Mouse (Mus musculus): Measurements from ENCODE around the gene Fbxl12. TPM values are rescaled to one million over a fixed set of nuclear protein-coding genes. Genes with fewer than 3 reads are reported as not detected.

Fbxl12 gene
- polyA plus RNA-seq, 1 experiment from 2014 or later, result 18.9 TPM

DNA sequence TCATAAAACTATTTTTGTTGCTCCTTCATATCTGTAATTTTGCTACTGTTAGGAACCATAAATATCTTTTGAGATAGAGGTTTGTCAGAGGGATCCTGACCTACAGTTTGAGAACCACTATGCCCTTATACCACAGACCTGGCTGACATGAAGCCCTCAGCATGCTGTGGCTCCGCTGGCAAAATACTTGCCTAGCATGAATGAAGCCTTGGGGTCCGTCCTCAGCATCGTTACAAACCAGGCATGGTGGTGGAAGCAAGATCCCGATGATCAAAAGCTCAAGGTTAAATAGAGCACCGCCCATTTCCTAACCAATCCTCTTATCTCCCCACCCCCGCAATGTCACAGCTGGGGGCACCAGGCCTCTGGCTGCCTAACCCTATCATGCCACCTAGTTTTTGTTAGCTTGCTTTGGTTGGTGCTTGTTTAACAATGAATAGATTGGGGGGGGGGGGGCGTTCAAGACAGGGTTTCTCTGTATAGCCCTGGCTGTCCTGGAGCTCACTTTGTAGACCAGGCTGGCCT is 22.0 kb upstream of the Fbxl12 start:
- Histone ChIP-seq H3K4me1 (peaks cover 15% of the 10 kb centered on the region), H3K27ac (replicated peaks) (no peak overlapping the region), H3K9me3 (no peaks in the 10 kb centered on the region), H3K27me3 (replicated peaks; ENCODE audit: low read depth, poor library complexity, severe bottlenecking) (no peaks in the 10 kb centered on the region), H3K4me3 (no peak overlapping the region), H3K36me3 (replicated peaks) (peaks cover 37% of the 10 kb centered on the region)
- no peak for DNase-seq (ENCODE audit: low spot score)
- 22% methylated on average over 7 of the region's 7 CpGs for WGBS

DNA sequence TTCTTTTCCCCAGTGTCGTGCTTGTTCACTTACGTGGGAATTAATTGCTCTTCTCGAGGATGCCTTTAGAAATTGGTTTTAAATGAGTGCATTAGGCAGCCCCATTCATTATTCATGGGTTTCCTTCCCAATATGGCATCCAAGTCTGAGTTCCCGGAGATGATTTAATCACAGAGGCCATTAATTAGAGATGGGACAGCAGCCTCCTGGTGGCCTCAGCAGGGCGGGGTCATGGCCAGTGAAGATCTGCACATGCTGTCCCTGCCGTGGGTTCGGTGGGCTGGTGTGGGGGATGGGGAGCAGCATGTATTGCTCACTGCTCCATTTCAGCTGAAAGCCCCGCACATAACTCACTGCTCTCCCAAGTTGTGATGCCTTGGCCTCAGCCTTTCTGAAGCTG is 21.4 kb upstream of the Fbxl12 start:
- no peak for DNase-seq (ENCODE audit: low spot score)

DNA sequence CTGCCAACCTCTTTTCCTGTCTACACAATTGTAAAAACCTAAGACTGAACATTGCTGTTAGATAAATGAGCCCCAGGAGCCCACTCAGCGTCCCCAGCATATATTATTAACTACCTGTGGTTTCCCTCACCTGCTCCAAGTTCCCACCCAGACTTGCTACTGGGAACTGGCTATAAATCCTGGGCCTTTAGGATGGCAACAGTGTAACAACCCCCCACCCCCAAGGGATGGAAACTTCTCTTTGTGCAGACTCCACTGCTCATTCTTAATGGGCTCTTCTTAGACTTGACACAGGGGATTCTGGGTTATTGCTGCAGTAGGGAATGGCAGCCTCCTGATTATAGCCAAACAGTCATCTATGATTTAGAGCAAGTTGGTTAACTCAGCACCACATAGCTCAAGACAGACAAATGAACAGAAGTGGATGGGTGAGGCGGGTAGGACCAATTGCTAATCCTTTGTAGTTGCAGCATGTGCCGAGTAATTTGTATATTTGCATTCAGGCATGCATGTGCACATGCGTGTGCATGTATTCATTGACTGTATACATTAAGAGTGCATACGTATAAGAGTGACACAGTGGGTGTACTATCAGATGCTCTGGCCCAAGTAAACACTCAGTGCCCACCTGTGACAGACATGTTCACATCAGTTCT is 20.5 kb upstream of the Fbxl12 start:
- Histone ChIP-seq H3K9me3 (no peaks in the 10 kb centered on the region), H3K36me3 (replicated peaks) (peaks cover 52% of the 10 kb centered on the region), H3K4me3 (no peak overlapping the region), H3K27ac (replicated peaks) (no peak overlapping the region), H3K4me1 (peaks cover 15% of the 10 kb centered on the region), H3K27me3 (replicated peaks; ENCODE audit: low read depth, poor library complexity, severe bottlenecking) (no peaks in the 10 kb centered on the region)
- WGBS, result 80% methylated on average over 5 of the region's 5 CpGs
- DNase-seq (ENCODE audit: low spot score), result no peak

More for the DNA sequence above, 21.4 kb upstream of the Fbxl12 start:
- no peak overlapping the region for H3K27ac ChIP-seq (replicated peaks)
- H3K4me1 ChIP-seq, result peaks cover 15% of the 10 kb centered on the region
- no peaks in the 10 kb centered on the region for H3K9me3 ChIP-seq
- no peak overlapping the region for H3K4me3 ChIP-seq
- no peaks in the 10 kb centered on the region for H3K27me3 ChIP-seq (replicated peaks; ENCODE audit: low read depth, poor library complexity, severe bottlenecking)
- peaks cover 44% of the 10 kb centered on the region for H3K36me3 ChIP-seq (replicated peaks)
- 41% methylated on average over 8 of the region's 8 CpGs for WGBS

DNA sequence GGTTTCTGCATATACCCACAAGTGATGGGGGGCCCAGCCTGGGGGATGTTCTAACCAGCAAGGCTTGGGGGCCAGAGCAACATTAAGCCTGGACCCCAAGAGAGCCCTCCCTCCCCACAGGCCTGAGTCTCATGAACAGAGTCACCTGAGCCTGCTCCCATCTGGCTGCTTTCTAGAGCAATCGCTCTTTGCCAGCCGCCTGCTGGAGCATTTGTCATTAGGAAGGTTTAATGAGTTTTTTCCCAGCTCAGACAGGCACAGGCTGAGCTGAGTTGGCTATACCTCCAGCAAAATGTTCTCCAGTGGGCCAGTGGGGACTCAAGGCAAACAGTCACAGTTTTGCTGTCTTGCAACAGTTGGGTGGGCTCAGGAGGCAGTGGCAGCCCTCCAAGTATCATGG is 19.8 kb upstream of the Fbxl12 start:
- Histone ChIP-seq H3K4me3 (no peak overlapping the region), H3K27me3 (replicated peaks; ENCODE audit: low read depth, poor library complexity, severe bottlenecking) (no peaks in the 10 kb centered on the region), H3K36me3 (replicated peaks) (peaks cover 59% of the 10 kb centered on the region), H3K9me3 (no peaks in the 10 kb centered on the region), H3K27ac (replicated peaks) (no peak overlapping the region), H3K4me1 (peaks cover 15% of the 10 kb centered on the region)
- no peak for DNase-seq (ENCODE audit: low spot score)
- 81% methylated on average over 2 of the region's 2 CpGs for WGBS

DNA sequence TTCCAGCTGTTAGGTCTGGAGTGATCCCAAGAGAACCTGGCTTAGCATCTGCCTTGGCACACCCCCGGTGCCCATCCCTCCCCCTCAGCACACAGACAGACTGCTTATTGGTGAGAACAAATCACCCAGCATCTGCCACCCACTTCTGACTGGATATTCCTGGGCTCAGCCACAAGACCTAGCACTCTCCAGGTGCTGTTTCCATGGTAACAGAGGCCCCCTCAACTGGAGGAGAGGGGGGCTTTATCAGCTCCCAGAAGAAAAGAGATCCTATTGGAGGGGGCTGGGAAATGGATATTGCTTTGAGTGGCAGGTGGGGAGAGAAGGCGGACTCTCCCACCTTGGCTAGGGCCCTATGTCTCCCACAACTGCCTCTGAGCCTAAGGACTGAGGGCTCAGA is 19.4 kb upstream of the Fbxl12 start:
- Histone ChIP-seq H3K4me3 (no peak overlapping the region), H3K27me3 (replicated peaks; ENCODE audit: low read depth, poor library complexity, severe bottlenecking) (no peaks in the 10 kb centered on the region), H3K36me3 (replicated peaks) (peaks cover 63% of the 10 kb centered on the region), H3K9me3 (no peaks in the 10 kb centered on the region), H3K4me1 (peaks cover 15% of the 10 kb centered on the region), H3K27ac (replicated peaks) (no peak overlapping the region)
- 88% methylated on average over 2 of the region's 2 CpGs for WGBS
- DNase-seq (ENCODE audit: low spot score), result no peak

DNA sequence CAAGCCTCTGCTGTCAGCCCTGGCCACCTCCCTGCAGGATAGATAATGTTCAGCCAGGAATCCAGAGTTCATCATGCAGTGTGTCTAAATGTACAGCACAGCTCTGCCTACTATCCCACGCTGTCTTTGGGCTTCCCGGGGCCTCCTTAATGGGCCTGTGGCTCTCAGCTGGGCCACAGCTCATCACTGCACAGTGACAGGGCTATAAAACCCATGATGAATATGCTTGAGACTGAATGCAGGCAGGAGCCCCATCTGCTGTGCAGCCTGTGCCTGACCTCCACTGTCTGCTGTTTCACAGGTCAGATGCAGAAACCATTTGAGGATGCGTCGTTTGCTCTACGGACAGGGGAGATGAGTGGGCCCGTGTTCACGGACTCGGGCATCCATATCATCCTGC is 18.3 kb upstream of the Fbxl12 start:
- Histone ChIP-seq H3K4me3 (no peak overlapping the region), H3K36me3 (replicated peaks) (peaks cover 74% of the 10 kb centered on the region), H3K27ac (replicated peaks) (no peak overlapping the region), H3K4me1 (peaks cover 15% of the 10 kb centered on the region), H3K27me3 (replicated peaks; ENCODE audit: low read depth, poor library complexity, severe bottlenecking) (no peaks in the 10 kb centered on the region), H3K9me3 (no peaks in the 10 kb centered on the region)
- DNase-seq (ENCODE audit: low spot score), result no peak
- WGBS, result 93% methylated on average over 8 of the region's 8 CpGs

DNA sequence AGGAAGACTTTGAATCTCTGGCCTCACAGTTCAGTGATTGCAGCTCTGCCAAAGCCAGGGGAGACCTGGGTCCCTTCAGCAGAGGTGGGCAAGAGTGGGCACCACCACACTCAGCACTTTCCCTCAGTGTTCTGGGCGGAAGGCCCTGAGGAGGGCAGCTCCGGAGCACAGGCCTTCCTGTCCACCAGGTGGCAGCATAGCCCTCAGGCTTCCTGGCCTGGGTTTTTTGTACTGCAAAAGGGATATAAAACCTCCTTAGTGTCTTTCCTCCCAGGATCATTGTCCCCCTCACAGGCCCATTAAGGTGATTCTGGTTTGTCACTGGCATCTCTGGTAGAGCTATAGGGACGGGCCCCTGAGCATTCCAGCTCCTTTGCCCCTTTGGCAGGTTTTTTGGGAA is 17.8 kb upstream of the Fbxl12 start:
- Histone ChIP-seq H3K4me1 (peaks cover 15% of the 10 kb centered on the region), H3K27me3 (replicated peaks; ENCODE audit: low read depth, poor library complexity, severe bottlenecking) (no peaks in the 10 kb centered on the region), H3K9me3 (no peaks in the 10 kb centered on the region), H3K27ac (replicated peaks) (no peak overlapping the region), H3K36me3 (replicated peaks) (peaks cover 80% of the 10 kb centered on the region), H3K4me3 (no peak overlapping the region)
- DNase-seq (ENCODE audit: low spot score), result peak; percentile 72
- WGBS, result 67% methylated on average over 3 of the region's 3 CpGs

DNA sequence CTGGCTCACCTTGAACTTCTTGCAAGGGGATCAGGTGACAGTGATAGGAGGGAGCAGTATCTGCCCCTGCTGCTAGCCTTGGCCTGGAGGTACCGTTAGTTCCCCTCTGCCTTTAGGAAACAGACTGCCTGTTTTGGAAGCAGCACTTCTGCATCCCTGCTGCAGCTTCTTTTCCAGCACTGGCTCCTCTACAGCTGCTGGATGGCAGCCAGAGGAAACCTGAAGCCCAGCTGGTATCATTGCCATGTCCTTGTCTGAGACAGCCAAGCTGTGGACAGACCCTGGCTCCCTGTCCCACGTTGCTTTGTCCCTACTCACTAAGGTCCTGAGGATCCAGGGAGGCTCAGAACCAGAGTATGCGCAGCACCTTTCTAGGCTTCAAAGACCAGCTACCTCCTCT is 13.0 kb upstream of the Fbxl12 start:
- H3K4me1 ChIP-seq, result peaks cover 20% of the 10 kb centered on the region
- H3K9me3 ChIP-seq, result no peaks in the 10 kb centered on the region
- H3K27me3 ChIP-seq (replicated peaks; ENCODE audit: low read depth, poor library complexity, severe bottlenecking), result no peaks in the 10 kb centered on the region
- DNase-seq (ENCODE audit: low spot score), result no peak
- H3K27ac ChIP-seq (replicated peaks), result no peak overlapping the region
- H3K36me3 ChIP-seq (replicated peaks), result peaks cover 91% of the 10 kb centered on the region
- no peak overlapping the region for H3K4me3 ChIP-seq
- 92% methylated on average over 3 of the region's 3 CpGs for WGBS

DNA sequence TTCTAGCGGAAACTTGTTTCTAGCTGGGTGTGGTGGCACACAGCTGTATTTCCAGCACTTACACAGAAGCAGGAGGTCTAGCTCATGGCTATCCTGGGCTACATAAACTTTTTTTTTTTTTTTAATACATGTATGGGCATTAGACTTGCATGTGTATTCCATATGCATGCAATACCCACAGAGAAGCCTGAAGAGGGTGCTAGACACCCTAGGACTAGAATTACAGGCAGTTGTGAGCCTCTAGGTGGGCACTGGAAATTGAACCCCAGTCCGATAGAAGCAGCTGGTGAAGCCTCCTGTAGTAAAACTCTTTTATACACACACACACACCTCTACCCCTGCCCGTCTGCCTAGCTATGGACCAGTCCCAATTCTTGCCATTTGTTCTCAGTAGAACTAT is 9.3 kb upstream of the Fbxl12 start:
- no peak for DNase-seq (ENCODE audit: low spot score)
- no peaks in the 10 kb centered on the region for H3K27me3 ChIP-seq (replicated peaks; ENCODE audit: low read depth, poor library complexity, severe bottlenecking)
- H3K36me3 ChIP-seq (replicated peaks), result peaks cover 62% of the 10 kb centered on the region
- H3K27ac ChIP-seq (replicated peaks), result no peak overlapping the region
- no peaks in the 10 kb centered on the region for H3K9me3 ChIP-seq
- H3K4me3 ChIP-seq, result peak overlapping the region; percentile 88; the same call in 1 of the 2 replicates
- peaks cover 29% of the 10 kb centered on the region for H3K4me1 ChIP-seq
- 81% methylated on average over 3 of the region's 3 CpGs for WGBS

DNA sequence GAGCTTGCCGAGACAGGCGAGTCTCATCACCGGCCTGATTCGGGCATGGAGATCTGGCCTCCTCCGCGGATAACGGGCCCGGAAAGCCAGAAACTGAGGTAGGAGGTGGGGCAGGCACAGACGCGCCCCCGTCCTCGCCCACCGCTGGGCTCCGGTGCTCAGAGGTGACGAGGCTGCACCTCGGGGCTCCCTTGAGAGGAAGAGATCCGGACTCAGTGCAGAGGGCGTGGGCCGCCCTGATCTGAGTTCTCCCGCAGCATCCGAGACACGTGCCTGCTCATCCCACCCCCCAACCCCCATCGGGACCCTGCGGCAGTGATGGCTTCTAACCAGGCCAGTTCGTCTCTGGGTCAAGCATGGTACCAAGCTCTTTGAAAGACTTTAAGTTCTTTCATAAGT is 7.7 kb upstream of the Fbxl12 start:
- peaks cover 61% of the 10 kb centered on the region for H3K36me3 ChIP-seq (replicated peaks)
- H3K4me1 ChIP-seq, result peaks cover 29% of the 10 kb centered on the region
- peak overlapping the region; percentile 88 for H3K4me3 ChIP-seq
- H3K9me3 ChIP-seq, result no peaks in the 10 kb centered on the region
- DNase-seq (ENCODE audit: low spot score), result no peak
- no peaks in the 10 kb centered on the region for H3K27me3 ChIP-seq (replicated peaks; ENCODE audit: low read depth, poor library complexity, severe bottlenecking)
- peak overlapping the region; percentile 84 for H3K27ac ChIP-seq (replicated peaks)
- WGBS, result under 1% methylated on average over 25 of the region's 25 CpGs

DNA sequence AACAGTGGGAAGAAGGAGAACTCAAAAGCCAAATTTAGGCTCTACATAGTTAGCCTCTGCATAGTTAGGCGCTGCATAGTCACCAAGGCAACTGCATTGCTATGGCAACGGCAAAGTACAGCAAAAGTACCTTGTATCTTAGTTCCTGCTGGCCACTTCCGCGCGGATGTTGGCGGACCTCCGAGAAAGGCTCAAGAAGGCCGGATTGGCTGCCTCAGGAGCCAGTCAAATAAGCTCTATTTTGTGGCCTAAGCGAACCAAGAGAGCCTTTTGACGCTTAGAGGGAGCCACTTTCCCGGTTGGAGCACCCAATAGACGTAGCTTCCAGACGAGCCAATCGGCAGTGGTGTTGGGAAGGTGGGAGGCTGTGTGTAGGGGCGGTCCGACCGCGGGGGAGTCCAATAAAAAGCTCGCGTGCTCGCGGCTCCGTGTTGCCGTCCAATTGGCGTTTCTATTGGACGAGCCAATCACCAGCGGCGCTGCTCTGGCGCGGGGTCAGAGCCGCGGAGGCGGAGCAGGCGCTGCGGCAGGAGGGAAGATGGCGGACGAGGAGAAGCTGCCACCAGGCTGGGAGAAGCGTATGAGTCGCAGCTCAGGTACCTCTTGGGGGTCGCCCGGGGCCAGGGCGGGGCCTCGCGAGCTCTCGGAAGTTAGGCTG is 7.2 kb upstream of the Fbxl12 start, which contains the start of gene Pin1:
Pin1 (plus strand) TSS at position 494 of the 658 bp plus-strand sequence.
- peak; percentile 99 for DNase-seq (ENCODE audit: low spot score)
- under 1% methylated on average over 45 of the region's 45 CpGs for WGBS
- peaks cover 29% of the 10 kb centered on the region for H3K4me1 ChIP-seq
- H3K4me3 ChIP-seq, result peak within 1 kb of the TSS; percentile 88
- peaks cover 61% of the 10 kb centered on the region for H3K36me3 ChIP-seq (replicated peaks)
- peak within 1 kb of the TSS; percentile 84 for H3K27ac ChIP-seq (replicated peaks)
- H3K27me3 ChIP-seq (replicated peaks; ENCODE audit: low read depth, poor library complexity, severe bottlenecking), result no peaks in the 10 kb centered on the region
- H3K9me3 ChIP-seq, result no peaks in the 10 kb centered on the region

DNA sequence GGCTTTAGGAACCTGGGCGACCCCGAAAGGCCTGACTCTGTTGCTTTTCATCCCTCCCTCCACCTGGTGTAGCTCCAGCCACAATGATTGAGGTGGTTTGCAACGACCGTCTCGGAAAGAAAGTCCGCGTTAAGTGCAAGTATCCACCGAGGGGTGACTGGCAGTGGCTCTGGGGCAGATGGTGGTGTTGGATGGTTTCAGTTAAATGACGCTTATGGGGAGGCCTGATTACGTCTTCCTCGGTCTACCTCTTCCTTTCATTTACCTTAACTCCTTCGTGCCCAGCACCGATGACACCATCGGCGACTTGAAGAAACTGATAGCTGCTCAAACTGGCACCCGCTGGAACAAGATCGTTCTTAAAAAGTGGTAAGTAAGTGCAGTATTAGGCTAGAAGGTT is 554 bp upstream of the Fbxl12 start:
- Histone ChIP-seq H3K27me3 (replicated peaks; ENCODE audit: low read depth, poor library complexity, severe bottlenecking) (no peaks in the 10 kb centered on the region), H3K27ac (replicated peaks) (peak overlapping the region; percentile 92), H3K9me3 (no peaks in the 10 kb centered on the region), H3K4me3 (peak overlapping the region; percentile 93), H3K36me3 (replicated peaks) (peaks cover 36% of the 10 kb centered on the region), H3K4me1 (peaks cover 26% of the 10 kb centered on the region)
- 3% methylated on average over 17 of the region's 17 CpGs for WGBS
- DNase-seq (ENCODE audit: low spot score), result no peak

DNA sequence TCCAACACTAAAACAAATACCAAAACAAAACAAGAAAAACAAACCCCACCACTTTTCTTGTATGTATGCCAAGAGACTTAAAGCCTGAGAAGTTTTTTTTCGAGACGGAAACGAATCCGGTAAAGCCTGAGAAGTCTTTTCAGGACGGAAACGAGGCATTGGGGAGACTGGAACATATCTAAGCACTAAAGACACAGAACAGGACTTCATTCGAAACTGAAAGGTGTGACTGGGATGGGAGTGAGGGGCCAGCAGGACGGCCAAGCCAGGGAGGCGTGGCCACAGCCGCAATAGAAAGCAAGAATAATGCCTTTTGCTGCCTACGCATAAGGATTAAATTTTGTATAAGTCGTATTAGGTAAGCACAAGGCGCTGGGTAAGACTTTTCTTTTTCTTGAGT is 786 bp downstream of the Fbxl12 start:
- Histone ChIP-seq H3K27ac (replicated peaks) (peak overlapping the region; percentile 92; the same call in 1 of the 2 replicates), H3K4me1 (peaks cover 26% of the 10 kb centered on the region), H3K9me3 (no peaks in the 10 kb centered on the region), H3K4me3 (peak overlapping the region; percentile 93), H3K27me3 (replicated peaks; ENCODE audit: low read depth, poor library complexity, severe bottlenecking) (no peaks in the 10 kb centered on the region), H3K36me3 (replicated peaks) (peaks cover 37% of the 10 kb centered on the region)
- WGBS, result 10% methylated on average over 13 of the region's 13 CpGs
- DNase-seq (ENCODE audit: low spot score), result no peak
